Mouse (Mus musculus): Measurements from ENCODE around the gene Sdsl. TPM values are rescaled to one million over a fixed set of nuclear protein-coding genes. Genes with fewer than 3 reads are reported as not detected.
A peak's percentile ranks its signal among the peaks of the same experiment; 100 is the strongest.
"Not testable (repeated sequence)": the region's sequence is repeated elsewhere in the genome, so short reads cannot be mapped to it uniquely, and the experiment has no call there.

Gene Sdsl
- polyA plus RNA-seq, 1 experiment: not detected

- Histone ChIP-seq H3K4me1 (ENCODE audit: control insufficient read depth, insufficient read depth, low read length) (peaks cover 7% of the 10 kb centered on the region), H3K27ac (ENCODE audit: insufficient read depth, low read depth, low read length) (no peak within 1 kb of the TSS), H3K4me3 (ENCODE audit: insufficient read depth, low read depth, low read length) (peak within 1 kb of the TSS; percentile 49)
- 1% methylated on average over 36 of the region's 36 CpGs for WGBS
- TF ChIP-seq CTCF (IDR thresholded peaks at IDR 0.05; ENCODE audit: insufficient read depth, low read depth, low read length) (no peak), POLR2A (IDR thresholded peaks at IDR 0.05; ENCODE audit: insufficient read depth, low read depth, low read length) (no peak)
These were observed 38.5 kb upstream of the Sdsl start, which contains the start of gene Slc8b1 for GRCm38 (mm10) chr5:120510982-120511642. Slc8b1 (plus strand) TSS chr5:120511168.

- WGBS: 78% methylated on average over 4 of the region's 4 CpGs
- H3K27ac ChIP-seq (ENCODE audit: insufficient read depth, low read depth, low read length): no peak overlapping the region
- no peak overlapping the region for H3K4me3 ChIP-seq (ENCODE audit: insufficient read depth, low read depth, low read length)
- peaks cover 16% of the 10 kb centered on the region for H3K4me1 ChIP-seq (ENCODE audit: control insufficient read depth, insufficient read depth, low read length)
- TF ChIP-seq POLR2A (IDR thresholded peaks at IDR 0.05; ENCODE audit: insufficient read depth, low read depth, low read length) (no peak), CTCF (IDR thresholded peaks at IDR 0.05; ENCODE audit: insufficient read depth, low read depth, low read length) (no peak)
These were observed 34.7 kb upstream of the Sdsl start for GRCm38 (mm10) chr5:120507311-120507710.

GRCm38 (mm10) chr5:120506490-120506889, 33.9 kb upstream of the Sdsl start:
- WGBS: 60% methylated on average over 9 of the region's 9 CpGs
- Histone ChIP-seq H3K27ac (ENCODE audit: insufficient read depth, low read depth, low read length) (no peak overlapping the region), H3K4me3 (ENCODE audit: insufficient read depth, low read depth, low read length) (no peak overlapping the region), H3K4me1 (ENCODE audit: control insufficient read depth, insufficient read depth, low read length) (peaks cover 24% of the 10 kb centered on the region)
- TF ChIP-seq CTCF (IDR thresholded peaks at IDR 0.05; ENCODE audit: insufficient read depth, low read depth, low read length) (no peak), POLR2A (IDR thresholded peaks at IDR 0.05; ENCODE audit: insufficient read depth, low read depth, low read length) (no peak)

GRCm38 (mm10) chr5:120505781-120506180, 33.2 kb upstream of the Sdsl start:
- WGBS: 82% methylated on average over 9 of the region's 9 CpGs
- Histone ChIP-seq H3K27ac (ENCODE audit: insufficient read depth, low read depth, low read length) (no peak overlapping the region), H3K4me1 (ENCODE audit: control insufficient read depth, insufficient read depth, low read length) (peaks cover 18% of the 10 kb centered on the region), H3K4me3 (ENCODE audit: insufficient read depth, low read depth, low read length) (no peak overlapping the region)
- no peak for TF ChIP-seq CTCF (IDR thresholded peaks at IDR 0.05; ENCODE audit: insufficient read depth, low read depth, low read length)
- TF ChIP-seq POLR2A (IDR thresholded peaks at IDR 0.05; ENCODE audit: insufficient read depth, low read depth, low read length): no peak

GRCm38 (mm10) chr5:120505368-120505767, 32.8 kb upstream of the Sdsl start:
- no peak for TF ChIP-seq POLR2A (IDR thresholded peaks at IDR 0.05; ENCODE audit: insufficient read depth, low read depth, low read length)
- TF ChIP-seq CTCF (IDR thresholded peaks at IDR 0.05; ENCODE audit: insufficient read depth, low read depth, low read length): peak; percentile 85
- Histone ChIP-seq H3K27ac (ENCODE audit: insufficient read depth, low read depth, low read length) (no peak overlapping the region), H3K4me1 (ENCODE audit: control insufficient read depth, insufficient read depth, low read length) (peaks cover 18% of the 10 kb centered on the region), H3K4me3 (ENCODE audit: insufficient read depth, low read depth, low read length) (no peak overlapping the region)
- WGBS: 23% methylated on average over 16 of the region's 16 CpGs

GRCm38 (mm10) chr5:120503144-120503795, 30.7 kb upstream of the Sdsl start, which contains the start of gene Plbd2:
Plbd2 (minus strand) TSS chr5:120503625.
- under 1% methylated on average over 55 of the region's 55 CpGs for WGBS
- peaks cover 18% of the 10 kb centered on the region for H3K4me1 ChIP-seq (ENCODE audit: control insufficient read depth, insufficient read depth, low read length)
- H3K27ac ChIP-seq (ENCODE audit: insufficient read depth, low read depth, low read length): no peak within 1 kb of the TSS
- TF ChIP-seq CTCF (IDR thresholded peaks at IDR 0.05; ENCODE audit: insufficient read depth, low read depth, low read length): no peak
- TF ChIP-seq POLR2A (IDR thresholded peaks at IDR 0.05; ENCODE audit: insufficient read depth, low read depth, low read length): peak; percentile 68
- H3K4me3 ChIP-seq (ENCODE audit: insufficient read depth, low read depth, low read length): peak within 1 kb of the TSS; percentile 84

- Histone ChIP-seq H3K4me1 (ENCODE audit: control insufficient read depth, insufficient read depth, low read length) (peaks cover 18% of the 10 kb centered on the region), H3K4me3 (ENCODE audit: insufficient read depth, low read depth, low read length) (peak overlapping the region; percentile 84), H3K27ac (ENCODE audit: insufficient read depth, low read depth, low read length) (no peak overlapping the region)
- WGBS: 5% methylated on average over 12 of the region's 12 CpGs
- no peak for TF ChIP-seq CTCF (IDR thresholded peaks at IDR 0.05; ENCODE audit: insufficient read depth, low read depth, low read length)
- TF ChIP-seq POLR2A (IDR thresholded peaks at IDR 0.05; ENCODE audit: insufficient read depth, low read depth, low read length): no peak
These were observed 30.1 kb upstream of the Sdsl start for GRCm38 (mm10) chr5:120502675-120503143.

- Histone ChIP-seq H3K27ac (ENCODE audit: insufficient read depth, low read depth, low read length) (no peak overlapping the region), H3K4me3 (ENCODE audit: insufficient read depth, low read depth, low read length) (peak overlapping the region; percentile 84), H3K4me1 (ENCODE audit: control insufficient read depth, insufficient read depth, low read length) (peaks cover 18% of the 10 kb centered on the region)
- TF ChIP-seq CTCF (IDR thresholded peaks at IDR 0.05; ENCODE audit: insufficient read depth, low read depth, low read length): no peak
- TF ChIP-seq POLR2A (IDR thresholded peaks at IDR 0.05; ENCODE audit: insufficient read depth, low read depth, low read length): no peak
- WGBS: 41% methylated on average over 9 of the region's 9 CpGs
These were observed 29.6 kb upstream of the Sdsl start for GRCm38 (mm10) chr5:120502147-120502621.

- H3K27ac ChIP-seq (ENCODE audit: insufficient read depth, low read depth, low read length); H3K4me3 ChIP-seq (ENCODE audit: insufficient read depth, low read depth, low read length): not testable (repeated sequence)
- WGBS: 86% methylated on average over 9 of the region's 9 CpGs
- peaks cover 18% of the 10 kb centered on the region for H3K4me1 ChIP-seq (ENCODE audit: control insufficient read depth, insufficient read depth, low read length)
These were observed 28.0 kb upstream of the Sdsl start for GRCm38 (mm10) chr5:120500609-120501008.

Measured in olfactory bulb, adult 2 months (tissue).